Mouse (Mus musculus) E14TG2a.4 (cell line): ENCODE results near the gene Ksr1.

Experiments
- H3K27me3 ChIP-seq: 2 replicates; pipeline ENCODE4 v1.6.1; 2014; ENCODE audit warnings: low read length, control low read depth; ENCODE audit not compliant: insufficient read depth
- H3K36me3 ChIP-seq: 2 replicates; pipeline ENCODE4 v1.6.1; 2014; ENCODE audit warnings: low read length, control low read depth; ENCODE audit not compliant: insufficient read depth
- H3K4me1 ChIP-seq: replicated peaks from 2 replicates; pipeline ENCODE4 v1.6.1; 2014; ENCODE audit warnings: low read depth, low read length, control low read depth
- H3K4me3 ChIP-seq: replicated peaks from 2 replicates; pipeline ENCODE4 v1.5.1; 2014; ENCODE audit warnings: mild to moderate bottlenecking, low read length
- H3K9me3 ChIP-seq: 2 replicates; pipeline ENCODE4 v1.6.1; 2014; ENCODE audit warnings: low read length, control low read depth
- CTCF ChIP-seq: conservative IDR thresholded peaks from 2 replicates; pipeline ENCODE4 v1.5.1; 2014; ENCODE audit warnings: low read length
- NANOG ChIP-seq: IDR thresholded peaks from 2 replicates; pipeline ENCODE4 v1.6.1; 2014; ENCODE audit warnings: borderline replicate concordance, low read length, mixed read lengths
- POU5F1 ChIP-seq: IDR thresholded peaks from 2 replicates; pipeline ENCODE4 v1.6.1; 2014; ENCODE audit warnings: low read length, borderline replicate concordance

Ksr1 gene

GRCm38 (mm10) chr11:79059850-79060249 lies 86.4 kb downstream of the Ksr1 start:
- Histone ChIP-seq H3K4me3 (no peak overlapping the region), H3K4me1 (peaks cover 13% of the 10 kb centered on the region; the same call in 1 of the 2 replicates), H3K36me3 (no peaks in the 10 kb centered on the region), H3K27me3 (no peaks in the 10 kb centered on the region), H3K9me3 (no peaks in the 10 kb centered on the region)
- no peak for TF ChIP-seq POU5F1
- no peak for TF ChIP-seq NANOG
- no peak for TF ChIP-seq CTCF

GRCm38 (mm10) chr11:79059062-79059461 lies 87.1 kb downstream of the Ksr1 start:
- Histone ChIP-seq H3K36me3 (no peaks in the 10 kb centered on the region), H3K9me3 (no peaks in the 10 kb centered on the region), H3K27me3 (no peaks in the 10 kb centered on the region), H3K4me1 (peaks cover 21% of the 10 kb centered on the region), H3K4me3 (no peak overlapping the region)
- TF ChIP-seq POU5F1 (no peak), CTCF (no peak), NANOG (no peak)

GRCm38 (mm10) chr11:79058610-79059009 lies 87.6 kb downstream of the Ksr1 start:
- TF ChIP-seq POU5F1: no peak
- TF ChIP-seq CTCF: no peak
- TF ChIP-seq NANOG: no peak
- Histone ChIP-seq H3K27me3 (no peaks in the 10 kb centered on the region), H3K36me3 (no peaks in the 10 kb centered on the region), H3K4me1 (peaks cover 21% of the 10 kb centered on the region), H3K9me3 (no peaks in the 10 kb centered on the region), H3K4me3 (no peak overlapping the region)

GRCm38 (mm10) chr11:79057809-79058208 lies 88.4 kb downstream of the Ksr1 start:
- no peak for TF ChIP-seq CTCF
- no peak for TF ChIP-seq NANOG
- no peak for TF ChIP-seq POU5F1
- H3K27me3 ChIP-seq: no peaks in the 10 kb centered on the region
- no peak overlapping the region for H3K4me3 ChIP-seq
- peaks cover 21% of the 10 kb centered on the region for H3K4me1 ChIP-seq
- H3K9me3 ChIP-seq: no peaks in the 10 kb centered on the region
- no peaks in the 10 kb centered on the region for H3K36me3 ChIP-seq

- Histone ChIP-seq H3K9me3 (no peaks in the 10 kb centered on the region), H3K27me3 (no peaks in the 10 kb centered on the region), H3K36me3 (no peaks in the 10 kb centered on the region), H3K4me1 (peaks cover 13% of the 10 kb centered on the region), H3K4me3 (no peak overlapping the region)
- no peak for TF ChIP-seq NANOG
- no peak for TF ChIP-seq CTCF
- no peak for TF ChIP-seq POU5F1
These were observed 89.3 kb downstream of the Ksr1 start for GRCm38 (mm10) chr11:79056891-79057290.

GRCm38 (mm10) chr11:79056027-79056426 lies 90.2 kb downstream of the Ksr1 start:
- Histone ChIP-seq H3K4me1 (peaks cover 17% of the 10 kb centered on the region), H3K4me3 (no peak overlapping the region), H3K27me3 (no peaks in the 10 kb centered on the region), H3K36me3 (no peaks in the 10 kb centered on the region), H3K9me3 (no peaks in the 10 kb centered on the region)
- TF ChIP-seq CTCF (no peak), POU5F1 (no peak), NANOG (no peak)

- TF ChIP-seq NANOG: no peak
- no peak for TF ChIP-seq CTCF
- no peak for TF ChIP-seq POU5F1
- Histone ChIP-seq H3K4me1 (peaks cover 22% of the 10 kb centered on the region), H3K36me3 (no peaks in the 10 kb centered on the region), H3K9me3 (no peaks in the 10 kb centered on the region), H3K4me3 (no peak overlapping the region), H3K27me3 (no peaks in the 10 kb centered on the region)
These were observed 91.0 kb downstream of the Ksr1 start for GRCm38 (mm10) chr11:79055161-79055560.

- Histone ChIP-seq H3K4me1 (peaks cover 22% of the 10 kb centered on the region), H3K9me3 (no peaks in the 10 kb centered on the region), H3K4me3 (no peak overlapping the region), H3K36me3 (no peaks in the 10 kb centered on the region), H3K27me3 (no peaks in the 10 kb centered on the region)
- no peak for TF ChIP-seq NANOG
- no peak for TF ChIP-seq POU5F1
- TF ChIP-seq CTCF: no peak
These were observed 91.8 kb downstream of the Ksr1 start for GRCm38 (mm10) chr11:79054161-79055152.
